Mouse (Mus musculus) forelimb bud, embryonic 11.5 days (tissue): ENCODE measurements around the gene Lmntd1.

Source experiments
- DNase-seq: peaks from one replicate; pipeline ENCODE4 v3.0.0-alpha.2; 2012; ENCODE audit warnings: low read depth, low spot score

Lmntd1 gene

GRCm38 (mm10) chr6:145614219-145614618 lies at the start of gene Lmntd1:
Gene Lmntd1 (minus strand): TSS chr6:145614319.
- no peak for DNase-seq

GRCm38 (mm10) chr6:145660943-145661342 lies 46.8 kb upstream of the Lmntd1 start:
- no peak for DNase-seq

GRCm38 (mm10) chr6:145659116-145659515 lies 45.0 kb upstream of the Lmntd1 start:
- DNase-seq, result no peak

- no peak for DNase-seq
These were observed 42.8 kb upstream of the Lmntd1 start for GRCm38 (mm10) chr6:145656740-145657591.

GRCm38 (mm10) chr6:145655678-145656077 lies 41.6 kb upstream of the Lmntd1 start:
- DNase-seq, result no peak

GRCm38 (mm10) chr6:145654062-145654836 lies 40.1 kb upstream of the Lmntd1 start:
- DNase-seq, result no peak

GRCm38 (mm10) chr6:145653626-145654025 lies 39.5 kb upstream of the Lmntd1 start:
- no peak for DNase-seq

- DNase-seq, result no peak
These were observed 38.9 kb upstream of the Lmntd1 start for GRCm38 (mm10) chr6:145652986-145653385.

- DNase-seq, result no peak
These were observed 37.9 kb upstream of the Lmntd1 start for GRCm38 (mm10) chr6:145651976-145652375.

GRCm38 (mm10) chr6:145640971-145641506 lies 26.9 kb upstream of the Lmntd1 start:
- DNase-seq, result no peak

- DNase-seq, result no peak
These were observed 24.1 kb upstream of the Lmntd1 start for GRCm38 (mm10) chr6:145638248-145638647.

- no peak for DNase-seq
These were observed 22.6 kb upstream of the Lmntd1 start for GRCm38 (mm10) chr6:145636682-145637081.

GRCm38 (mm10) chr6:145634454-145634853 lies 20.3 kb upstream of the Lmntd1 start:
- DNase-seq, result no peak

GRCm38 (mm10) chr6:145630269-145630668 lies 16.1 kb upstream of the Lmntd1 start:
- DNase-seq, result no peak

GRCm38 (mm10) chr6:145623141-145623540 lies 9.0 kb upstream of the Lmntd1 start:
- no peak for DNase-seq

- DNase-seq, result no peak
These were observed 2.5 kb upstream of the Lmntd1 start for GRCm38 (mm10) chr6:145616402-145617229.

- no peak for DNase-seq
These were observed 1.6 kb upstream of the Lmntd1 start, which contains the start of gene Tuba3b for GRCm38 (mm10) chr6:145615666-145616210. Gene Tuba3b (plus strand): TSS chr6:145615757.

- DNase-seq, result no peak
These were observed 1.5 kb downstream of the Lmntd1 start for GRCm38 (mm10) chr6:145612611-145613010.

- DNase-seq, result no peak
These were observed 3.2 kb downstream of the Lmntd1 start for GRCm38 (mm10) chr6:145610901-145611300.

- no peak for DNase-seq
These were observed 5.4 kb downstream of the Lmntd1 start for GRCm38 (mm10) chr6:145608693-145609092.

GRCm38 (mm10) chr6:145607746-145608145 lies 6.4 kb downstream of the Lmntd1 start:
- no peak for DNase-seq
